Mouse (Mus musculus) monocyte, adult 59 days (primary cell): ENCODE data around the gene Clec2l. TPM values are rescaled to one million over a fixed set of nuclear protein-coding genes. Genes with fewer than 3 reads are reported as not detected.

Experiments
- total RNA-seq, 2 experiments: library from RNA; stranded (reverse); gene quantifications; one replicate each; pipeline ENCODE4 v1.2.4; 2023

The Clec2l gene
- total RNA-seq = under 1 TPM in 1 of 2 experiments, not detected in 1; 0.49 TPM

DNA sequence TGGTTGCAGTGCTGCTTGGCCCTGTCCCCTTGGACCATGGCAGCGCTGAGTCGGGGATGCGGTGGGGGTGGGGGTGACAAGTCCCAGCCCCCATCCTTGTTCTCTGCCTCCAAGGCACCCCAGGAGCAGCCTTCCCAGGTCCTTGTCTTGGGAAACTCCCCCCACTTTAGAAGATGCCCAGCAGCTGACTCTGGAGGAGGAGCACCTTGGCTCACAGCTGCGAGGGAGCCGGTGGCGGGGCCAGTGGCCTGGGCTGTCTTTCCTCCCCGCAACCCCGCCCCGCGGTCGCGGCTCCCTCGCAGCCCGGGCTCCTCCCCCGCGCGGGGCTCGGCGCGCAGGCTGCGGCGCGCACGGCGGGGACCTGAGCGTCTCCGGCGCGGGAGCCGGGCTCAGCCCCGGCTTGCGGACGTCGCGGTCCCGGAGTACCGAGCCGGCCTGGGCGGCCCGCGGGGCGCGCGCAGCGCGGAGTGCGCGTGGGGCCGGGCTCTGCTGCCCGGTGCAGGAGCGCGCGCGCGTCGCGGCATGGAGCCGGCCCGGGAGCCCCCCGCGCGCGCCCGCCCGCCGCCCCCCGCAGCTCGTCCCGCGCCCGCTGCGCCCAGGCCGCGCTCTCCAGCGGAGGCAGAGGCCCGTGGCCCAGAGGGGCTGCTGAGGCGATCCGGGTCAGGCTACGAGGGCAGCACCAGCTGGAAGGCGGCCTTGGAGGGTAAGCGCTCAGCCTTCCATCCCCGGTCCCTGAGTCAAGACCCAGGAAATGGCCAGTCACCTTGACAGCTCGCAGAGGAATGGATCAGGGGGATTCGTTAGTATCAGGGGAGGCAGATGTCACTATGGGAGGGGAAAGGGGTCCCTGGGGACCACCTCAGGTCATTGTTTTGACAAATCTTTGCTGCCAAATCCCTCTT, at the start of gene Clec2l:
TSS of gene Clec2l (plus strand) at position 356 of the 902 bp plus-strand sequence.

DNA sequence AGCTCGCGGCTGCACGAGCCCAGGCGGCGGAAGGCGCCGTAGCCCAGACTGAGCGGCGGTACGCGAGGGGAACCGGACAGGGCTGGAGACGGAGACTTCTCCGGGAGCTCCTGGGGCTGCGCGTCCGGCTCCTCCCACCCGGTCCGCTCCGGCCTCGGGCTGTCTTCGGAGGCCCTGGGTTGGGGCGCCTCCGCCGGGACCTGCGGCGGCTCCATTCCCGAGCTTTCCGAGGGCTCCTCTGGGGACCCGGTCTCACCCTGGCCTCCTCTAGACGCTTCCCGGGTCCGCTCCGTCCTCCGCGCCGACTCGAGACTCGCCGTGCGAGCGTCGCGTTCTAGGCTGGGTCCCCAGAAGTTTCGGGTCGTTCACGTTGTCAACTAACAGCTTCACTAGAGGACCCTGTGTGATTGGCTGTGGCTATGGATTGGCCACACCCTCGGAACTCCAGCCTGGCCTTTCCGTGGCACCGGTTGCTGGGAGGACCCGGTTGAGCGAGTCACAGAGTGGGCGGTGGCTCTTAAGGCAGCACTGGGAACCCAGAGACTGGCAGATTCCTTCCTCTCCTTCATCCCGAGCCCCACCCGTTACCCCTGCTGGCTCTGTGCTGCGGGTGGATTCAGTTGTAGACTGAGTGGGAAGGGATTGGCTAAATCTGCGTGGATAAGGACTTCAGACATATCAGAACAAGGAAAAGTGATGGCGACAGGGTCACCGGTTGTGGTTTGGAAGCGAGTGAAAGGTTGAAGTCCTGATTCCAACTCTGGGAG, 25.8 kb upstream of the Clec2l start, which contains the start of gene Klrg2:
TSS of gene Klrg2 (minus strand) at position 391 of the 767 bp plus-strand sequence.

Other genes with a start within 250 kb of the Clec2l start
- gene Ubn2, start 229.1 kb upstream of the Clec2l start, total RNA-seq = 10 to 100 TPM; 48.6 to 59.0 TPM
- 10 to 100 TPM; 18.9 to 23.5 TPM for gene Fmc1, start 129.6 kb upstream of the Clec2l start, total RNA-seq
- 100 to 1,000 TPM; 288 to 330 TPM for gene Luc7l2, start 111.7 kb upstream of the Clec2l start, total RNA-seq
- gene Klrg2, start 25.8 kb upstream of the Clec2l start, total RNA-seq = under 1 TPM; 0.49 to 0.73 TPM
- 10 to 100 TPM; 59.9 to 64.0 TPM for gene Tbxas1, start 212.3 kb downstream of the Clec2l start, total RNA-seq
- 10 to 100 TPM; 50.6 to 51.7 TPM for gene Hipk2, start 213.1 kb downstream of the Clec2l start, total RNA-seq